Mouse (Mus musculus) cerebellum, adult 18-20 months (tissue): ENCODE data around the gene Glyctk.

Source experiments
- DNase-seq, 2 experiments: peaks; one replicate each; pipeline ENCODE4 v3.0.0; 2021

Glyctk gene

GRCm38 (mm10) chr9:106158037-106158491 is at the start of gene Glyctk:
Glyctk (minus strand) TSS chr9:106158138.
- no peak for DNase-seq

DNA sequence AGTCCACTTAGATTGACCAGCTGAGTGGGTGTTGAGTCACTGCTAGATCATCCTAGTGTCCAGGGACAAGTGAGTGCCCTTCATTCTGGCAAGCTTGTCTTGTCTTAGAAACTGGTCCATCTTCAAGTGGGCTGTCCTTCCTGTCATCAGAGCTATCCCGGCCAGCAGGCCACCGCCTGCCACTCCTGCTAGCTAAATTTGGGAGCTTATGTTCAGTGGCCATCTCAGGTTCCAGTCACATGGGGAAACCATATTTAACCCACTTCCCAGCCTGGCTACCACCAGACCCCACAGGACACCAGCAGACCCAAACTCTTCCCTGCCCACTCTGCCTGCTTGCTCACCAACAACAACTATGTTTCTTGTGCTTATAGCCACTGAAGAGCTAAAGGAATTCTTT is 48.6 kb upstream of the Glyctk start:
- DNase-seq: no peak

DNA sequence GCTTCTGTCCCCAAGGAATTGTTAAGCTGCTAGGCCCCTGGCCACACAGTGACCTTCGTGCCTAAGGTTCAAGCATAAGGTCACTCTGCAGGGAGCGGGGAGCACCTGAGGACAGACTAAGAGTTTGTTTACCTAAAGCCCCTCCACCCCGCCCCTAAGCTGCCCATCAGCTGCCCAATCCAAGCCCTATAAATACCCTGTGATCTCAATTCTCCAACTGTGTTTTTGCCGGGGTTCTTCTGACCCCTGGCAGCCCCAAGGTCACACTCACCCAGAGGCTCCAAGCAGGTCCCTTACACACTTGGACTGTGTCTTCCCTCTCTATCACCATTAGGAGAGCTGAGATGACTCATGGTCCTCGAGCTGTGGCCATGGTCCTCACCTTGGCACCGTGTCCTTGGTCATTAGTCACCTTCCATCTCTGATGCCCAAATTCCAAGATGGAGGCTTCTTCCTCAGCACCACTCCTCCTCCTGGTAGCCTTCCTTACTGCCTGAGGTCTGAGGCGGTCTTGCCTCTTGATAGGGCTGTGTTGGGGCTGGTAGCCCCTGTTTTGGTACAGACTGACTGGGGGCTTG is 47.9 kb upstream of the Glyctk start:
- DNase-seq: peak in 1 of 2 experiments; percentile 38

DNA sequence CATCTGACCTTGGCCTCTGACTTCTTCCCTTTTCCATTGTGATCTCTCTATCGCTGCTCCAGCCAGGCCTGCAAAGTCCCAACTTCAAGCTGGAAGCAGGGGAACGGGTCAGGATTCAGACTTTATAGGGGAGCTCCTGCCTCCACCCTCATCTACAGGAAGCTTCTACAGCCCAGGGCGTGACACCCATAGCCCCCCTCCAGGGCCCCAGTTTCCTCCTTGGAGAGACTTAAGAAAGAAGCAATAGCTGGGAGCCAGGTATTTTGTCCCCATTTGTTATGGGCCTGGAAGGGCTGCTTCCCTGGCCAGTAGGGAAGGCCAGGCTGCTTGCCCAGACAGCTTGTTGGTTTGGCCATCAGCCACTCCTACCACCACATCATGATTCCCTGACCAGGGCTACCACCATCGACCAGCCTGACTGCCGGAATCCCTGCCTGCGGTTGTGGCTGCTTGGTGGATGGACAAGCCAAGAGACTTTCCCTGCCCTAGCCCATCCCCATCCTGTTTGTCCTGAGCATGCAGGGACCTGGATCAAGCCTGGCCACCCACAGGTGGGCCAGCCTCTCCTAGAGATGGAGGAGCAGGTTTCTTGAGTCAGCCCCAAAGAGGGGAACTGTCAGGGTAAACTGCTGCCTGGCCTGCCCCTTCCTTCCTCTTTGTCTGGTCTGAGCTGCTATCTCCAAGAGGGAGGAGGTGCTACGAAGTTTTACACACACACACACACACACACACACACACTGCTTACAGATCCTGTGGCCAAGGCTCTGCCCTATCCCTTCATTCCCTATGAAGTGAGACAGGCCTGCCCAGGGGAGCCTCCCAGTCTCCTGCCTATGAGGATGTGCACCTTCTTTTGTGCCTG is 46.3 kb upstream of the Glyctk start:
- DNase-seq: peak; percentile 81 to 84

- peak; percentile 82 to 94 for DNase-seq
Observed at GRCm38 (mm10) chr9:106202819-106203636, 45.1 kb upstream of the Glyctk start, which contains the start of gene Twf2. Twf2 (plus strand) TSS chr9:106203108.

DNA sequence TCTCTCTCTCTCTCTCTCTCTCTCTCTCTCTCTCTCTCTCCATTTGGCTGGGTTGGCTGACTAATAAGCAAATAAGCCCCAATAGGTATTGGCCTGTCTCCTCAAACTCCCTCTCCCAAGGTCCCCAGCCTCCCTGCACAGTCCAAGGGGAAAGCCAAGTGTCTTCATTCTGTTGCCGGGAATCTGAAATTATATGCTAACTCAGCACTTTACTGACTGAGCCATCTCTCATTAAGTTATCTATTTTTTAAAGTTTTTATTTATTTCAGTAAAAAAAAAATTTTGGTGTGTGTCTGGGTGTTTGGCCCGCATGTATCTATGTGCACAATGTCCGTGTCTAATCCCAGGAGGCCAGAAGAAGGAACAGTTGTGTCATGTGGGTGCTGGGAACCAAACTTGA is 44.0 kb upstream of the Glyctk start:
- no peak for DNase-seq

DNA sequence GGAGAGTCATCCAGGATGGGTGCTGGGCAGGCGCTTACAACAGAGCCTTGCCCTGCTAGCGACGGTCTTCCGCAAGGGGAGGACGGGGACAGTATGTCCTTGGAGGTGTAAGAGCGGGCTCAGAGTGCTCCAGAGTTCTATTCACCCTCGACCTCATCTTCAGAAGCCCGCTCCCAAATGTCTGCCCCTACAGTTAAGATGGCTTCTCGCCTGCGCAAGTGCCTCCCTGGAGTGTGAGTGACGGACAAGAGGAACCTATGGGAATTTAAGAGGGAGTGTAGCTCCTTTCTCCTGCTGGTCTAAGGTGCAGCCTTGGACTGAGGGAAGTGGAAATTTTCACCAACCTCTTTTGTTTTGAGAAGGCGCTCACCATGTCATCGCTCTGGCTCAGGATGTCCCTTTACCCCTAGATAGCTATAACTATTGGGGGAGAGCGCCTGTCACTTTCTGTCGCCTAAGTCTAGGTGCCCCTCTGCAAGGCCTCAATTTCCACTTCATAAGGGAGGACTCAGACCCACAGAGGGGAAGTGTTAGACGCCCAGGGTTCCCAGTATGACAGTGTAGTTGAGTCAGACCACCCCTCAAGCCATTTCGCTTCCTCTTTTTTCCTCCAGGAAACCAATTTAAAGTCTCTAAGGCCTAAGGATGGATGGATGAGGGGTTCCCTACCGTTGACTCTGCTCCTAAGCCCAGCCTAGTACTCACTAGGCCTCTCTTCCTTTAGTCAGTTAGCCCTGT is 41.8 kb upstream of the Glyctk start, which contains the start of gene Ppm1m:
Gene Ppm1m (minus strand): TSS at position 212 of the 738 bp plus-strand sequence.
- DNase-seq: no peak

GRCm38 (mm10) chr9:106198962-106199458 is 41.1 kb upstream of the Glyctk start:
- peak; percentile 54 to 69 for DNase-seq

GRCm38 (mm10) chr9:106197732-106198131 is 39.8 kb upstream of the Glyctk start:
- no peak for DNase-seq

GRCm38 (mm10) chr9:106197081-106197713 is 39.3 kb upstream of the Glyctk start:
- DNase-seq: no peak

DNA sequence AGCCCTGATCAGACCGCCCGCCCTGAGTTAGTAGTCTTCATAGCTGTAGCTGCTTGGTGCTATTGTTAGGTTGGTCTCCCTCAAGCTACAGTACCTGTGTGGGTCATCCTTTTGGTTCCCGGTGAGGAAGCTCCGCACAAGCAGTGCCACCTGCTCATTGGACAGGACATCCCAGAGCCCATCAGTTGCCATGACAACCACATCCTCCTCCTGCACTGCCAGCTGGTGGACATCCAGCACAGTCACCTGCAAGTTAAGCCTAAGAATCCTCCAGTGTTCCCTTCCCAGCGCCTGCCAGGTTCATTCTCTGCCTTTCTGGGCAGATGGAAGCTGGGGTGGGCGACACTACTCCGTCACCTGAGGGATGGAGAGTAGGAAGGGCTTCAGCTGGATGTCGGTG is 37.8 kb upstream of the Glyctk start:
- DNase-seq: peak; percentile 77 to 87

- DNase-seq: peak; percentile 68 to 75
Observed at GRCm38 (mm10) chr9:106193930-106194807, 36.2 kb upstream of the Glyctk start.

DNA sequence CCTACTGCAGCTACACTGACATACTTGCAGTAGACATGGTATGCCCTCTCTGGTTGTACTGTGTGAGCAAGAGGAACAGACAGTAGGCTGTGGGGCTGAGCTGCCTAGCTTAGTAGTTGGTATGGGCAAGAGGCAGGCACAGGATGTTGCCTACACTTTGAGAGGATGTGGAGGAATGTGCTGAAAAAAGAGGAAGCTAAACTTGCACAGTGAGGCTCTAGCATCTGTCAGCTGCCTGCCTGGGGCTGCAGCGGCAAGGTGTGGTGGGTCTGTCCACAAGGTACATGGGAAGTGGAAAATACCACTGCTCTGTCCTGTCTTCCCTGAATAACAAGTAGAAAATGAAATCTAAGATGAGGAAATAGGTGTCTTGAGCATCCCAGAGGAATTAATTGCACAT is 35.1 kb upstream of the Glyctk start:
- DNase-seq: no peak

- no peak for DNase-seq
Observed at GRCm38 (mm10) chr9:106192024-106192423, 34.1 kb upstream of the Glyctk start.

- DNase-seq: no peak
Observed at GRCm38 (mm10) chr9:106191355-106191754, 33.4 kb upstream of the Glyctk start.

DNA sequence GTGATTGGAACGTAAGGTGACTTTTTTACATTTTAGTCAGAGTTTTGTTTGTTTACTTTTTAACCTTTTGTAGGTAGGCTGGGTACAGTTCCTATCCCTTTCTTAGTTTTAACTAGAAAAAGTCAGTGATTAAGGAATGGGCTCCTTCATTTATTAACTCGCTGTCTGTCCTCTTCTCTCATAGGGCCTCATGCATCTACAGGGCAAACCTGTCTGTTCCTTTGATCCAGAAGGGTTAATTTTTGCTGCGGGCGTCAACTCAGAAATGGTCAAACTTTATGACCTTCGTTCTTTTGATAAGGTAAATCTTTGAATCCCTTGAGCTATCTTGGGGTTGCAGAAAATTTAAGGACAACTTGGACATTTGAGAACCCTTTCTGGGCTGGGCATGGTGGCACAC is 26.1 kb upstream of the Glyctk start:
- DNase-seq: no peak

DNA sequence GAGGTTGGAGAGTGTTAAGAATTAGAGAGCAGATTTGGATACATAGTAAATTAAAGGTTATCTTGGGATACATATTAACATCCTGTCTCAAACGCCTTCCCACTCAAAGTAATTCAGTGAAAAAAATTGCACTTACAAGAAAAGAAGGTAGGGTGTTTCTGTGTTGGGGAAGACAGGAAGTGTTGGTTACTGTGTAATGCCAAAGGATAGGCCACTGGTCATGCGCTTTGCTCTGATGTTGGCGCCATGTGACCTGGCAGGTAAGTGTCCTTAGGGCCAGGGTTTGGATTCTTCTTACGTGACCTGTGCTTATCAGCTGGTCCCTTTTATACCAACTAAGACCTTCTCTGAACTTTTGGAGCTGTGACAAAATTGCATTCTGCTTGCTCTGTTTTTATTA is 24.2 kb upstream of the Glyctk start:
- DNase-seq: no peak

GRCm38 (mm10) chr9:106179964-106180363 is 22.0 kb upstream of the Glyctk start:
- no peak for DNase-seq

GRCm38 (mm10) chr9:106179454-106179853 is 21.5 kb upstream of the Glyctk start:
- DNase-seq: no peak

- DNase-seq: no peak
Observed at GRCm38 (mm10) chr9:106177799-106178198, 19.9 kb upstream of the Glyctk start.

- DNase-seq: no peak
Observed at GRCm38 (mm10) chr9:106176769-106177168, 18.8 kb upstream of the Glyctk start.
